Mouse (Mus musculus): Measurements from ENCODE around the gene Eif3i.

- TF ChIP-seq CTCF (IDR thresholded peaks at IDR 0.05; ENCODE audit: low read depth) (no peak), EP300 (IDR thresholded peaks at IDR 0.05; ENCODE audit: low read depth) (no peak)
Observed at GRCm38 (mm10) chr4:129614093-129614492, 13.6 kb upstream of the Eif3i start, which contains the start of gene Dcdc2b.

Measured in liver, postnatal 0 days (tissue).